Mouse (Mus musculus) hindbrain, embryonic 13.5 days (tissue): ENCODE data around the gene Aknad1. TPM values are rescaled to one million over a fixed set of nuclear protein-coding genes. Genes with fewer than 3 reads are reported as not detected.

ENCODE experiments used
- ATAC-seq: fragments of 200-750 bp; cut with Nextera tagmentation; 2 replicates; pipeline ENCODE4 v1.8.0; 2017; ENCODE audit warnings: moderate TSS enrichment; ENCODE audit not compliant: low FRiP score
- H3K27ac ChIP-seq: fragments of 300-500 bp; sonication (generic); 2 replicates; pipeline ENCODE4 v1.5.1; 2015; ENCODE audit warnings: inconsistent platforms, mild to moderate bottlenecking, moderate library complexity
- H3K27me3 ChIP-seq: fragments of 300-500 bp; sonication (generic); 2 replicates; pipeline ENCODE4 v1.6.1; 2015; ENCODE audit warnings: mild to moderate bottlenecking, inconsistent platforms
- H3K36me3 ChIP-seq: fragments of 300-500 bp; sonication (generic); 2 replicates; pipeline ENCODE4 v1.6.1; 2015; ENCODE audit warnings: mild to moderate bottlenecking, inconsistent platforms
- H3K4me1 ChIP-seq: fragments of 300-500 bp; sonication (generic); replicated peaks from 2 replicates; pipeline ENCODE4 v1.6.1; 2015; ENCODE audit warnings: inconsistent platforms
- H3K4me2 ChIP-seq: fragments of 300-500 bp; sonication (generic); 2 replicates; pipeline ENCODE4 v1.6.1; 2015; ENCODE audit warnings: inconsistent platforms, mild to moderate bottlenecking, moderate library complexity
- H3K4me3 ChIP-seq: fragments of 300-500 bp; sonication (generic); 2 replicates; pipeline ENCODE4 v1.5.1; 2015; ENCODE audit warnings: mild to moderate bottlenecking, inconsistent platforms
- H3K9ac ChIP-seq: fragments of 300-500 bp; sonication (generic); 2 replicates; pipeline ENCODE4 v1.6.1; 2015; ENCODE audit warnings: mild to moderate bottlenecking, inconsistent platforms
- H3K9me3 ChIP-seq: fragments of 300-500 bp; sonication (generic); 2 replicates; pipeline ENCODE4 v1.6.1; 2016; ENCODE audit warnings: inconsistent platforms
- WGBS: fragments of 180-500 bp; shearing (Covaris S2); methylation state at CpG from one replicate; pipeline ENCODE4 v1.1.7; 2015; 5-methylcytosine and 5-hydroxymethylcytosine counted together
- polyA plus RNA-seq: library from polyadenylated mRNA; unstranded; fragments of >200 nt; fragmentation: Nextera tagmentation; extraction: Ambion mirVana; gene quantifications from 2 replicates; pipeline ENCODE4 v1.2.1, GENCODE M21; 2015

The Aknad1 gene
- 0.16 TPM in 1 of 2 replicates, not detected in the other for polyA plus RNA-seq

- Histone ChIP-seq H3K27ac (no peak within 1 kb of the TSS), H3K36me3 (no peaks in the 10 kb centered on the region), H3K9ac (no peak within 1 kb of the TSS), H3K9me3 (no peaks in the 10 kb centered on the region), H3K4me3 (no peak within 1 kb of the TSS), H3K4me2 (no peak within 1 kb of the TSS), H3K27me3 (no peaks in the 10 kb centered on the region), H3K4me1 (no peaks in the 10 kb centered on the region)
- 75% methylated on average over 8 of the region's 8 CpGs for WGBS
- ATAC-seq, result no peak
Measured at GRCm38 (mm10) chr3:108739045-108739708, at the start of gene Aknad1. TSS of gene Aknad1 (plus strand) at chr3:108739658.

GRCm38 (mm10) chr3:108689979-108690378, 49.5 kb upstream of the Aknad1 start:
- H3K9me3 ChIP-seq, result no peaks in the 10 kb centered on the region
- H3K36me3 ChIP-seq, result peaks cover 37% of the 10 kb centered on the region
- no peak overlapping the region for H3K27ac ChIP-seq
- no peak for ATAC-seq
- H3K4me1 ChIP-seq, result no peaks in the 10 kb centered on the region; the same call in none of the 2 replicates
- WGBS, result 84% methylated on average over 4 of the region's 4 CpGs
- H3K4me3 ChIP-seq, result no peak overlapping the region
- no peak overlapping the region for H3K9ac ChIP-seq
- no peak overlapping the region for H3K4me2 ChIP-seq
- no peaks in the 10 kb centered on the region for H3K27me3 ChIP-seq

GRCm38 (mm10) chr3:108694321-108694720, 45.1 kb upstream of the Aknad1 start:
- no peak for ATAC-seq
- Histone ChIP-seq H3K9ac (no peak overlapping the region), H3K4me1 (no peaks in the 10 kb centered on the region; the same call in 1 of the 2 replicates), H3K9me3 (no peaks in the 10 kb centered on the region), H3K27me3 (no peaks in the 10 kb centered on the region), H3K27ac (no peak overlapping the region), H3K4me2 (no peak overlapping the region), H3K36me3 (peaks cover 46% of the 10 kb centered on the region), H3K4me3 (no peak overlapping the region)
- 96% methylated on average over 9 of the region's 9 CpGs for WGBS

GRCm38 (mm10) chr3:108698662-108699061, 40.8 kb upstream of the Aknad1 start:
- Histone ChIP-seq H3K27ac (no peak overlapping the region), H3K4me2 (no peak overlapping the region), H3K4me1 (no peaks in the 10 kb centered on the region), H3K27me3 (no peaks in the 10 kb centered on the region), H3K4me3 (no peak overlapping the region), H3K9me3 (no peaks in the 10 kb centered on the region), H3K9ac (no peak overlapping the region), H3K36me3 (peaks cover 62% of the 10 kb centered on the region)
- WGBS, result 95% methylated on average over 8 of the region's 8 CpGs
- ATAC-seq, result no peak

- ATAC-seq, result no peak
- 91% methylated on average over 4 of the region's 4 CpGs for WGBS
Measured at GRCm38 (mm10) chr3:108699786-108700185, 39.7 kb upstream of the Aknad1 start.

GRCm38 (mm10) chr3:108701256-108701655, 38.2 kb upstream of the Aknad1 start:
- Histone ChIP-seq H3K4me3 (no peak overlapping the region), H3K9ac (no peak overlapping the region), H3K9me3 (no peaks in the 10 kb centered on the region), H3K36me3 (peaks cover 50% of the 10 kb centered on the region), H3K4me1 (no peaks in the 10 kb centered on the region), H3K4me2 (no peak overlapping the region), H3K27me3 (no peaks in the 10 kb centered on the region), H3K27ac (no peak overlapping the region)
- WGBS, result 85% methylated on average over 1 of the region's 1 CpGs
- ATAC-seq, result no peak

More at GRCm38 (mm10) chr3:108699786-108700185, 39.7 kb upstream of the Aknad1 start:
- H3K9me3 ChIP-seq, result no peaks in the 10 kb centered on the region
- H3K4me3 ChIP-seq, result no peak overlapping the region
- H3K4me1 ChIP-seq, result no peaks in the 10 kb centered on the region
- no peak overlapping the region for H3K4me2 ChIP-seq
- H3K36me3 ChIP-seq, result peaks cover 56% of the 10 kb centered on the region
- no peak overlapping the region for H3K9ac ChIP-seq
- no peak overlapping the region for H3K27ac ChIP-seq
- no peaks in the 10 kb centered on the region for H3K27me3 ChIP-seq

- no peak for ATAC-seq
- 95% methylated on average over 8 of the region's 8 CpGs for WGBS
- Histone ChIP-seq H3K4me2 (no peak overlapping the region), H3K4me1 (no peaks in the 10 kb centered on the region), H3K4me3 (no peak overlapping the region), H3K27me3 (no peaks in the 10 kb centered on the region), H3K9ac (no peak overlapping the region), H3K36me3 (peaks cover 38% of the 10 kb centered on the region), H3K27ac (no peak overlapping the region), H3K9me3 (no peaks in the 10 kb centered on the region)
Measured at GRCm38 (mm10) chr3:108702789-108703188, 36.7 kb upstream of the Aknad1 start.

- H3K9me3 ChIP-seq, result no peaks in the 10 kb centered on the region
- no peak overlapping the region for H3K9ac ChIP-seq
- no peak overlapping the region for H3K27ac ChIP-seq
- no peaks in the 10 kb centered on the region for H3K36me3 ChIP-seq
- peaks cover 9% of the 10 kb centered on the region for H3K4me1 ChIP-seq
- no peaks in the 10 kb centered on the region for H3K27me3 ChIP-seq
- H3K4me3 ChIP-seq, result no peak overlapping the region
- no peak overlapping the region for H3K4me2 ChIP-seq
- 94% methylated on average over 5 of the region's 5 CpGs for WGBS
- ATAC-seq, result no peak
Measured at GRCm38 (mm10) chr3:108711296-108711695, 28.2 kb upstream of the Aknad1 start.

- Histone ChIP-seq H3K27ac (peak overlapping the region; percentile 55), H3K9me3 (no peaks in the 10 kb centered on the region), H3K36me3 (no peaks in the 10 kb centered on the region), H3K4me1 (peaks cover 9% of the 10 kb centered on the region), H3K4me2 (peak overlapping the region; percentile 2; the same call in 1 of the 2 replicates), H3K9ac (no peak overlapping the region; the same call in 1 of the 2 replicates), H3K27me3 (no peaks in the 10 kb centered on the region), H3K4me3 (no peak overlapping the region)
- WGBS, result 37% methylated on average over 3 of the region's 3 CpGs
- no peak for ATAC-seq
Measured at GRCm38 (mm10) chr3:108713065-108713675, 26.3 kb upstream of the Aknad1 start.

- no peak overlapping the region for H3K4me3 ChIP-seq
- no peak overlapping the region for H3K9ac ChIP-seq
- H3K4me2 ChIP-seq, result no peak overlapping the region
- H3K27me3 ChIP-seq, result no peaks in the 10 kb centered on the region
- WGBS, result 95% methylated on average over 4 of the region's 4 CpGs
- H3K36me3 ChIP-seq, result no peaks in the 10 kb centered on the region
- peaks cover 9% of the 10 kb centered on the region for H3K4me1 ChIP-seq
- ATAC-seq, result no peak
- no peaks in the 10 kb centered on the region for H3K9me3 ChIP-seq
- no peak overlapping the region for H3K27ac ChIP-seq
Measured at GRCm38 (mm10) chr3:108714837-108715236, 24.6 kb upstream of the Aknad1 start.

GRCm38 (mm10) chr3:108717896-108718502, 21.5 kb upstream of the Aknad1 start:
- Histone ChIP-seq H3K9ac (no peak overlapping the region), H3K27me3 (no peaks in the 10 kb centered on the region), H3K4me3 (no peak overlapping the region), H3K36me3 (no peaks in the 10 kb centered on the region), H3K4me1 (peaks cover 19% of the 10 kb centered on the region), H3K27ac (no peak overlapping the region), H3K4me2 (no peak overlapping the region), H3K9me3 (no peaks in the 10 kb centered on the region)
- WGBS, result 88% methylated on average over 3 of the region's 3 CpGs
- no peak for ATAC-seq

- no peaks in the 10 kb centered on the region for H3K9me3 ChIP-seq
- peaks cover 14% of the 10 kb centered on the region for H3K4me1 ChIP-seq
- no peak overlapping the region for H3K4me3 ChIP-seq
- 90% methylated on average over 2 of the region's 2 CpGs for WGBS
- peak overlapping the region; percentile 19; the same call in 1 of the 2 replicates for H3K4me2 ChIP-seq
- H3K27ac ChIP-seq, result no peak overlapping the region
- H3K9ac ChIP-seq, result no peak overlapping the region
- H3K36me3 ChIP-seq, result no peaks in the 10 kb centered on the region
- no peak for ATAC-seq
- no peaks in the 10 kb centered on the region for H3K27me3 ChIP-seq
Measured at GRCm38 (mm10) chr3:108719357-108719756, 20.1 kb upstream of the Aknad1 start.
